Mouse (Mus musculus) lung, adult 2 months (tissue): ENCODE measurements around the gene Iqcf5.

Experiments used
- CTCF ChIP-seq: fragments of 200-500 bp; IDR thresholded peaks from 2 replicates; pipeline ENCODE4 v1.5.1; 2011; ENCODE audit warnings: mild to moderate bottlenecking, low read length, control low read depth; ENCODE audit not compliant: insufficient read depth
- POLR2A ChIP-seq: fragments of 200-500 bp; IDR thresholded peaks from 2 replicates; pipeline ENCODE4 v1.6.1; 2011; ENCODE audit warnings: low read depth, mild to moderate bottlenecking, control low read depth, low read length, borderline replicate concordance; ENCODE audit errors: extremely low read depth

GRCm38 (mm10) chr9:106509356-106509755 is 5.0 kb upstream of the Iqcf5 start:
- TF ChIP-seq POLR2A (no peak), CTCF (no peak)
